ENCODE assay signal across 8 mouse cellular contexts in genomic region chr13:21754294-21755001, GRCm38 (mm10). TPM values are rescaled to one million over a fixed set of nuclear protein-coding genes. Genes with fewer than 3 reads are reported as not detected.
DNase-seq lines count a peak whose midpoint lies in the region; ATAC-seq and TF ChIP-seq lines count a peak whose summit lies in the region.
"Not testable (repeated sequence)": the region's sequence is repeated elsewhere in the genome, so short reads cannot be mapped to it uniquely, and the experiment has no call there.

No protein-coding gene starts in this region.

- intact Hi-C loops in left cerebral cortex, postnatal 25 days (cut with DNase I): loop anchor here (10.0 kb wide), 1 partner anchor 1830 kb away; the partner anchor contains the start of gene Hist1h4d

- not testable (repeated sequence) for H3K27me3 ChIP-seq in G1E (ENCODE audit: insufficient read depth, low read length); forebrain, embryonic 13.5 days; hindbrain, embryonic 13.5 days; neural tube, embryonic 15.5 days (replicated peaks)

- H3K9ac ChIP-seq in forebrain, embryonic 13.5 days: peak overlapping the region; percentile 66
- peak overlapping the region; percentile 69 for H3K9ac ChIP-seq in hindbrain, embryonic 13.5 days
- H3K9ac ChIP-seq in neural tube, embryonic 15.5 days (replicated peaks): not testable (repeated sequence)

- peak overlapping the region; percentile 96 for H3K27ac ChIP-seq in forebrain, embryonic 13.5 days
- peak overlapping the region; percentile 95 for H3K27ac ChIP-seq in hindbrain, embryonic 13.5 days
- H3K27ac ChIP-seq in neural tube, embryonic 15.5 days (replicated peaks): peak overlapping the region; percentile 92

- H3K4me1 ChIP-seq in G1E (ENCODE audit: insufficient read depth, low read depth, low read length): peaks cover 29% of the 10 kb centered on the region
- peaks cover 25% of the 10 kb centered on the region for H3K4me1 ChIP-seq in forebrain, embryonic 13.5 days
- peaks cover 21% of the 10 kb centered on the region for H3K4me1 ChIP-seq in hindbrain, embryonic 13.5 days (replicated peaks)
- peaks cover 20% of the 10 kb centered on the region for H3K4me1 ChIP-seq in neural tube, embryonic 15.5 days

- DNase-seq in G1E (ENCODE audit: low spot score): not testable (repeated sequence)
- peak; percentile 91 for DNase-seq in c-Kit-positive CD71-positive TER-119-positive erythroid progenitor cells, embryonic 14.5 days (ENCODE audit: low spot score)
- DNase-seq in left cerebral cortex, postnatal 25 days (ENCODE audit: low spot score in 2 of 2): peak; percentile 10 to 12
- peak; percentile 32 for DNase-seq in lung, postnatal 36 days
- DNase-seq in thymus, postnatal 25 days: peak; percentile 34

- ATAC-seq in G1E (ENCODE audit: extremely low read depth, insufficient number of reproducible peaks, low FRiP score, poor library complexity, severe bottlenecking): peak; percentile 35; the same call in 1 of the 2 replicates
- ATAC-seq in forebrain, embryonic 13.5 days: peak; percentile 1; the same call in 1 of the 2 replicates
- ATAC-seq in hindbrain, embryonic 13.5 days (ENCODE audit: low FRiP score): peak; percentile 9; the same call in 1 of the 2 replicates
- not testable (repeated sequence) for ATAC-seq in neural tube, embryonic 15.5 days (ENCODE audit: low FRiP score)

- under 1% methylated on average over 25 of the region's 26 CpGs for WGBS in forebrain, embryonic 13.5 days
- under 1% methylated on average over 17 of the region's 26 CpGs for WGBS in hindbrain, embryonic 13.5 days
- under 1% methylated on average over 17 of the region's 26 CpGs for WGBS in neural tube, embryonic 15.5 days

- not testable (repeated sequence) for H3K9me3 ChIP-seq in G1E (replicated peaks); forebrain, embryonic 13.5 days (replicated peaks); hindbrain, embryonic 13.5 days; neural tube, embryonic 15.5 days (replicated peaks)

- peak overlapping the region; percentile 74 for H3K4me2 ChIP-seq in forebrain, embryonic 13.5 days
- peak overlapping the region; percentile 76 for H3K4me2 ChIP-seq in hindbrain, embryonic 13.5 days
- peak overlapping the region; percentile 80 for H3K4me2 ChIP-seq in neural tube, embryonic 15.5 days

- TF ChIP-seq CTCF in G1E (IDR thresholded peaks at IDR 0.05; ENCODE audit: low read depth, low read length): not testable (repeated sequence)

- H3K36me3 ChIP-seq in G1E (replicated peaks); forebrain, embryonic 13.5 days (ENCODE audit: poor library complexity, severe bottlenecking); hindbrain, embryonic 13.5 days; neural tube, embryonic 15.5 days: not testable (repeated sequence)

- not testable (repeated sequence) for H3K4me3 ChIP-seq in G1E (ENCODE audit: low read depth, low read length)
- peak overlapping the region; percentile 47 for H3K4me3 ChIP-seq in forebrain, embryonic 13.5 days
- peak overlapping the region; percentile 44 for H3K4me3 ChIP-seq in hindbrain, embryonic 13.5 days
- H3K4me3 ChIP-seq in neural tube, embryonic 15.5 days (replicated peaks): peak overlapping the region; percentile 48

RNA-seq across cellular contexts. Expression of gene Hist1h2bn, which starts 0.5 kb away (rescaled TPM):
- 350 and 535 TPM in 2 replicates for total RNA-seq in G1E (2014; fragmentation: Nextera tagmentation)
- 410 and 794 TPM in 2 replicates for total RNA-seq in G1E (2017)
- 0.90 and 0.98 TPM in 2 replicates for polyA plus RNA-seq in G1E (2012)
- 4.0 and 8.4 TPM in 2 replicates for polyA plus RNA-seq in forebrain, embryonic 13.5 days (2015; fragmentation: Nextera tagmentation; extraction: Ambion mirVana)
- 0.60 and 2.1 TPM in 2 replicates for polyA plus RNA-seq in hindbrain, embryonic 13.5 days (2015; fragmentation: Nextera tagmentation; extraction: Ambion mirVana)
- 1 to 10 TPM; 3.9 to 8.2 TPM for total RNA-seq in left cerebral cortex, postnatal 25 days (2021)
- not detected in 2 replicates for polyA plus RNA-seq in neural tube, embryonic 15.5 days (2015; fragmentation: Nextera tagmentation; extraction: Ambion mirVana)

RNA-seq across cellular contexts. Expression of gene Hist1h2ak, which starts 0.8 kb away (rescaled TPM):
- 1,742 and 2,057 TPM in 2 replicates for total RNA-seq in G1E (2014; fragmentation: Nextera tagmentation)
- total RNA-seq in G1E (2017): 1,288 and 1,589 TPM in 2 replicates
- polyA plus RNA-seq in G1E (2012): 71.1 and 196 TPM in 2 replicates
- polyA plus RNA-seq in forebrain, embryonic 13.5 days (2015; fragmentation: Nextera tagmentation; extraction: Ambion mirVana): 49.6 and 61.0 TPM in 2 replicates
- 10.4 and 11.4 TPM in 2 replicates for polyA plus RNA-seq in hindbrain, embryonic 13.5 days (2015; fragmentation: Nextera tagmentation; extraction: Ambion mirVana)
- 10 to 100 TPM; 13.8 TPM for total RNA-seq in left cerebral cortex, postnatal 25 days (2021)
- polyA plus RNA-seq in neural tube, embryonic 15.5 days (2015; fragmentation: Nextera tagmentation; extraction: Ambion mirVana): 5.6 and 7.7 TPM in 2 replicates

RNA-seq across cellular contexts. Expression of gene Hist1h4k, which starts 4.1 kb away (rescaled TPM):
- total RNA-seq in G1E (2014; fragmentation: Nextera tagmentation): 1,076 and 1,147 TPM in 2 replicates
- 4,982 and 5,364 TPM in 2 replicates for total RNA-seq in G1E (2017)
- 12.1 and 66.9 TPM in 2 replicates for polyA plus RNA-seq in G1E (2012)
- polyA plus RNA-seq in forebrain, embryonic 13.5 days (2015; fragmentation: Nextera tagmentation; extraction: Ambion mirVana): 6.9 and 11.1 TPM in 2 replicates
- 1.6 and 2.7 TPM in 2 replicates for polyA plus RNA-seq in hindbrain, embryonic 13.5 days (2015; fragmentation: Nextera tagmentation; extraction: Ambion mirVana)
- 100 to 1,000 TPM; 333 to 391 TPM for total RNA-seq in left cerebral cortex, postnatal 25 days (2021)
- polyA plus RNA-seq in neural tube, embryonic 15.5 days (2015; fragmentation: Nextera tagmentation; extraction: Ambion mirVana): 2.2 and 2.7 TPM in 2 replicates

RNA-seq across cellular contexts. Expression of gene Hist1h4j, which starts 19.6 kb away (rescaled TPM):
- total RNA-seq in G1E (2014; fragmentation: Nextera tagmentation) (20.2 and 51.9 TPM in 2 replicates), G1E (2017) (121 TPM in 2 replicates)
- polyA plus RNA-seq in G1E (2012): 1.2 and 6.4 TPM in 2 replicates
- polyA plus RNA-seq in forebrain, embryonic 13.5 days (2015; fragmentation: Nextera tagmentation; extraction: Ambion mirVana): 1.3 and 1.9 TPM in 2 replicates
- polyA plus RNA-seq in hindbrain, embryonic 13.5 days (2015; fragmentation: Nextera tagmentation; extraction: Ambion mirVana): 0.39 and 0.84 TPM in 2 replicates
- total RNA-seq in left cerebral cortex, postnatal 25 days (2021): 10 to 100 TPM; 18.4 to 22.2 TPM
- polyA plus RNA-seq in neural tube, embryonic 15.5 days (2015; fragmentation: Nextera tagmentation; extraction: Ambion mirVana): 0.45 and 0.56 TPM in 2 replicates

RNA-seq across cellular contexts. Expression of gene Hist1h1b, which starts 26.0 kb away (rescaled TPM):
- total RNA-seq in G1E (2014; fragmentation: Nextera tagmentation) (919 and 956 TPM in 2 replicates), G1E (2017) (975 and 1,171 TPM in 2 replicates)
- polyA plus RNA-seq in G1E (2012): 2.9 and 8.3 TPM in 2 replicates
- polyA plus RNA-seq in forebrain, embryonic 13.5 days (2015; fragmentation: Nextera tagmentation; extraction: Ambion mirVana): 37.1 and 38.4 TPM in 2 replicates
- 5.5 and 7.8 TPM in 2 replicates for polyA plus RNA-seq in hindbrain, embryonic 13.5 days (2015; fragmentation: Nextera tagmentation; extraction: Ambion mirVana)
- total RNA-seq in left cerebral cortex, postnatal 25 days (2021): 10 to 100 TPM in 1 of 2 experiments, 1 to 10 TPM in 1; 5.3 to 10.6 TPM
- 2.2 and 5.8 TPM in 2 replicates for polyA plus RNA-seq in neural tube, embryonic 15.5 days (2015; fragmentation: Nextera tagmentation; extraction: Ambion mirVana)
